Mouse (Mus musculus) olfactory bulb, adult 2 months (tissue): ENCODE data around the gene Eaf2.

Experiments
- CTCF ChIP-seq: fragments of 200-500 bp; IDR thresholded peaks from 2 replicates; pipeline ENCODE4 v1.5.1; 2012; ENCODE audit warnings: low read depth, mild to moderate bottlenecking, low read length, moderate library complexity; ENCODE audit not compliant: insufficient read depth
- POLR2A ChIP-seq: fragments of 200-500 bp; IDR thresholded peaks from 2 replicates; pipeline ENCODE4 v1.6.1; 2012; ENCODE audit warnings: mild to moderate bottlenecking, low read depth, low read length, moderate library complexity; ENCODE audit not compliant: insufficient read depth

DNA sequence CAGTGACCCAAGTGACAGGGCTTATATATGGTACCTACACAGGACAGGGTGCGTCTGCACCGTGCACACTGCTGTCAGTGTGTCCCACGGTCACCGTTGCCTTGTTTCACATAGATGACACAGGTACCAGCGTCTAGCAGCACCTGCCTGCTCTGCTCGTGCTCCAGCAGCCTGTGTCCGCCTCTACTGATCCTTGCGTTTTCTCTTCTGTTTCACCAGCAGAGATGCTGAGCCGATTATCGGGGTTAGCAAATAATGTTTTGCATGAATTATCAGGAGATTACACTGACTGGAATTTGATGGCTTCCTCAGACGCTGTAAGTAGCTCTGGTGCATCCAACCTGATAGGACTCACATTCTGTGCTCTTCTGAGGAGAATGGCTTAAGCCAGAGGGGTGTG lies 11.1 kb upstream of the Eaf2 start:
- TF ChIP-seq CTCF (no peak), POLR2A (no peak)
